Mouse (Mus musculus) erythroblast, embryonic 14.5 days (primary cell): ENCODE measurements around the gene Aqp8.

ENCODE experiments used
- GATA1 ChIP-seq: IDR thresholded peaks from 2 replicates; pipeline ENCODE4 v1.6.1; 2012; ENCODE audit warnings: low read length, inconsistent platforms, mixed read lengths
- TAL1 ChIP-seq: IDR thresholded peaks from 3 replicates; pipeline ENCODE4 v1.6.1; 2012; ENCODE audit warnings: low read length, inconsistent platforms, mixed read lengths

DNA sequence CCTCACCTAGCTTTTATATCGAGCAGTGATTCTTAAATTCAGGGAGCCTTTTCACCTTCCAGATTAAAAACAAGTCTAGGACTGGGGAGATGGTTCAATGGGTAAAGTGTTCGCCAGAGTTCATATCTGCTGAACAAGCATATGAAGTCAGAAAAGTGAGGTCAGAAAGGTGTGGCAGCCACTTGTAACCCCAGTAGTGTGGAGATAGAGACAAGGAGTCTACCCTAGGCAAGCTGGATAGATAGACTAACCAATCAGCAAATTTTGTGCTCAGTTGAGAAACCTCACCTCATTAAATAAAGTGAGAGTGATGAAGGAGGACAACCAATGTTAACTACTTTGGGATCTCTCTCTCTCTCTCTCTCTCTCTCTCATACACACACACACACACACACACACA lies 11.6 kb upstream of the Aqp8 start:
- TF ChIP-seq GATA1 (no peak), TAL1 (no peak)
